Mouse (Mus musculus) left cerebral cortex, postnatal 25 days (tissue): ENCODE measurements around the gene Lmo7. TPM values are rescaled to one million over a fixed set of nuclear protein-coding genes. Genes with fewer than 3 reads are reported as not detected.

ENCODE experiments used
- DNase-seq, 2 experiments: peaks; one replicate each; pipeline ENCODE4 v3.0.0; 2022; ENCODE audit warnings: low spot score in 2 of 2, mixed read lengths in 1 of 2
- intact Hi-C: fragments of 180-260 bp; cut with DNase I; formaldehyde crosslinking; loops from one replicate; pipeline ENCODE4 v1.15.1; 2025
- total RNA-seq, 2 experiments: library from RNA; stranded (reverse); gene quantifications; 2 replicates each; pipeline ENCODE4 v1.2.3; 2021

Gene Lmo7
- total RNA-seq, 2 experiments from 2014 or later = 91.0 to 115 TPM

GRCm38 (mm10) chr14:101912392-101912791 lies 182.6 kb downstream of the Lmo7 start:
- intact Hi-C loops = no loop called here
- no peak for DNase-seq

GRCm38 (mm10) chr14:101914321-101914720 lies 184.6 kb downstream of the Lmo7 start:
- DNase-seq = no peak
- intact Hi-C loops = no loop called here

GRCm38 (mm10) chr14:101915867-101916266 lies 186.1 kb downstream of the Lmo7 start:
- intact Hi-C loops = no loop called here
- no peak for DNase-seq

- DNase-seq = no peak
- intact Hi-C loops = no loop called here
Observed at GRCm38 (mm10) chr14:101918471-101918870, 188.7 kb downstream of the Lmo7 start.

GRCm38 (mm10) chr14:101927646-101928244 lies 198.0 kb downstream of the Lmo7 start:
- intact Hi-C loops = loop anchor here (5.0 kb wide), 1 partner anchor 145 kb away; no protein-coding TSS in a partner anchor
- DNase-seq = peak in 1 of 2 experiments; percentile 19

GRCm38 (mm10) chr14:101930576-101931447 lies 201.1 kb downstream of the Lmo7 start:
- intact Hi-C loops = loop anchor here (5.0 kb wide), 1 partner anchor 89 kb away; no protein-coding TSS in a partner anchor
- DNase-seq = peak; percentile 49 to 64

- no peak for DNase-seq
- intact Hi-C loops = loop anchor here (5.0 kb wide), 1 partner anchor 89 kb away; no protein-coding TSS in a partner anchor
Observed at GRCm38 (mm10) chr14:101931448-101931750, 201.6 kb downstream of the Lmo7 start.

- intact Hi-C loops = loop anchor here (5.0 kb wide), 1 partner anchor 91 kb away; no protein-coding TSS in a partner anchor
Observed at GRCm38 (mm10) chr14:101933551-101933950, 203.8 kb downstream of the Lmo7 start.

GRCm38 (mm10) chr14:101942971-101943370 lies 213.2 kb downstream of the Lmo7 start:
- intact Hi-C loops = loop anchor here (5.0 kb wide), 2 partner anchors 171 to 1049 kb away; no protein-coding TSS in a partner anchor

More at GRCm38 (mm10) chr14:101933551-101933950, 203.8 kb downstream of the Lmo7 start:
- no peak for DNase-seq

GRCm38 (mm10) chr14:101946711-101947516 lies 217.2 kb downstream of the Lmo7 start:
- DNase-seq = peak; percentile 51 to 71

More at GRCm38 (mm10) chr14:101942971-101943370, 213.2 kb downstream of the Lmo7 start:
- peak; percentile 49 to 65 for DNase-seq

GRCm38 (mm10) chr14:101949114-101949513 lies 219.4 kb downstream of the Lmo7 start:
- intact Hi-C loops = loop anchor here (5.0 kb wide), 1 partner anchor 563 kb away; no protein-coding TSS in a partner anchor
- DNase-seq = peak in 1 of 2 experiments; percentile 43

More at GRCm38 (mm10) chr14:101946711-101947516, 217.2 kb downstream of the Lmo7 start:
- intact Hi-C loops = loop anchor here (5.0 kb wide), 1 partner anchor 565 kb away; no protein-coding TSS in a partner anchor

GRCm38 (mm10) chr14:101951107-101951506 lies 221.3 kb downstream of the Lmo7 start:
- intact Hi-C loops = no loop called here
- DNase-seq = no peak

- intact Hi-C loops = no loop called here
- DNase-seq = no peak
Observed at GRCm38 (mm10) chr14:101953793-101954468, 224.2 kb downstream of the Lmo7 start.

GRCm38 (mm10) chr14:101964381-101964780 lies 234.6 kb downstream of the Lmo7 start:
- no peak for DNase-seq
- intact Hi-C loops = no loop called here

GRCm38 (mm10) chr14:101964956-101965355 lies 235.2 kb downstream of the Lmo7 start:
- intact Hi-C loops = no loop called here
- DNase-seq = no peak

GRCm38 (mm10) chr14:101972764-101973163 lies 243.0 kb downstream of the Lmo7 start:
- intact Hi-C loops = no loop called here
- no peak for DNase-seq

- intact Hi-C loops = no loop called here
- no peak for DNase-seq
Observed at GRCm38 (mm10) chr14:101973171-101973570, 243.4 kb downstream of the Lmo7 start.

GRCm38 (mm10) chr14:101976021-101976685 lies 246.4 kb downstream of the Lmo7 start:
- intact Hi-C loops = no loop called here
- DNase-seq = no peak
